Mouse (Mus musculus): ENCODE measurements around the gene Pirt. TPM values are rescaled to one million over a fixed set of nuclear protein-coding genes. Genes with fewer than 3 reads are reported as not detected.

Pirt gene
- not detected for polyA plus RNA-seq (2017; shearing (Covaris generic))

DNA sequence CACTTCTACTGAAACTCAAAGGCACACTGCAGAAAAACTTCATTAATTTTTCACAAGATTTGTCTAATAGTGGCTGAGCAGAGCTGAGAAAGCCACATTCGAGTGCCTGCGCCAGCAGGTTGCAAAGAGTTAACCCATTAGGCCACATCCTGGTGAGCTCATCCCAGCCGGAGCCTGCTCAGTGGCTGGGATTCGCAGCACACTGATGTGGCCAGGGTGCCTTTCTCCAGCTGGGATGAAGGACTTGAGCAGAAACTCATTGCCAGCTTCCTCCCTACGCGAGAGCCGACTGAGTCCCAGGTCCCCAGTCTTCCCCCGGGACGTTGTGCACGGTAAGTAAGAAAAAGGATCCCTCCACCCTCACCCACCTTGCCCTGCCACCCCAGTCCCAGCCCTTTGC, at the start of gene Pirt:
Gene Pirt, plus strand, starts transcription at position 171 of the 400 bp plus-strand sequence.

GRCm38 (mm10) chr11:66956303-66956702, 44.5 kb downstream of the Pirt start, which contains the start of gene Tmem238l:
Tmem238l (plus strand) TSS chr11:66956638.

Other genes with a start within 250 kb of the Pirt start
- gene Tmem238l, start 44.7 kb downstream of the Pirt start, polyA plus RNA-seq (2017; shearing (Covaris generic)) = not detected
- gene Tmem220, start 113.2 kb downstream of the Pirt start, polyA plus RNA-seq (2017; shearing (Covaris generic)) = under 1 TPM; 0.27 to 0.72 TPM
- 10 to 100 TPM; 50.2 to 55.1 TPM for gene Adprm, start 140.6 kb downstream of the Pirt start, polyA plus RNA-seq (2017; shearing (Covaris generic))
- 10 to 100 TPM; 10.2 to 12.4 TPM for gene Sco1, start 140.7 kb downstream of the Pirt start, polyA plus RNA-seq (2017; shearing (Covaris generic))
- gene Myh3, start 166.3 kb downstream of the Pirt start, polyA plus RNA-seq (2017; shearing (Covaris generic)) = under 1 TPM; 0.10 to 0.44 TPM

Measured in activated CD4-positive, CD25-positive, alpha-beta regulatory T cell (primary cell).